In the genomic region with DNA sequence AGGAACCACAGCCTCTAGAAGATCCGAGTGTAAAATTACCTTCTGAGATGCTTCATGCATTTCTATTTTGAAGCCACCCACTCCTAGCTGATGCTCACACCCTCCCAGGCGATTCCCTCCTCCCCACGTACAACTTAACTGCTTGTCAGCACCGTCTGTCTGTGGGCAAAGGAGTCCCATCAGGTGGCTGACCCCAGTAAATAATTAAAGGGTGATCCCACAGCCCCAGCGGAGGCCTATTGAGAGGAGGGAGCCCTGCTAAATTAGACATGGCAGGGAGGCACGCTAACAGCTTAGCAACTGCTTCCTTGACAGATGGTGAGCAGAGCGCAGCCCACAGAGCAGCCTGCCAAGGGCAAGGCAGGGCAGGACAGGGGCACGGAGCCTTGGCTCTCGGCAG, we compare ENCODE assay signal across 9 mouse cellular contexts. TPM values are rescaled to one million over a fixed set of nuclear protein-coding genes. Genes with fewer than 3 reads are reported as not detected.
DNase-seq lines count a peak whose midpoint lies in the region; ATAC-seq lines count a peak whose summit lies in the region.
"Had no signal": no experiment of that assay in that cellular context is flagged by ENCODE, and none has a peak within 500 bp of the region (broad histone marks: within the 10 kb centered on the region; RNA-seq: fewer than 3 reads in every experiment).

No protein-coding gene starts in this region.

- no peaks in the 10 kb centered on the region for H3K27me3 ChIP-seq in heart, embryonic 13.5 days (replicated peaks)
- no peaks in the 10 kb centered on the region for H3K27me3 ChIP-seq in hindbrain, embryonic 14.5 days (ENCODE audit: control insufficient read depth, insufficient read depth, low read length)
- no peaks in the 10 kb centered on the region for H3K27me3 ChIP-seq in neural tube, embryonic 13.5 days
- H3K27me3 ChIP-seq: limb, embryonic 15.5 days had no signal

- H3K4me2 ChIP-seq in heart, embryonic 13.5 days: no peak overlapping the region
- H3K4me2 ChIP-seq in hindbrain, embryonic 14.5 days (replicated peaks): no peak overlapping the region
- H3K4me2 ChIP-seq in neural tube, embryonic 13.5 days: 0 out of 2 replicates have a peak overlapping the region, but pooled peaks have one; percentile 4
- H3K4me2 ChIP-seq: limb, embryonic 15.5 days had no signal

- no peaks in the 10 kb centered on the region for H3K36me3 ChIP-seq in heart, embryonic 13.5 days
- H3K36me3 ChIP-seq in hindbrain, embryonic 14.5 days (replicated peaks; ENCODE audit: control insufficient read depth, insufficient read depth): no peaks in the 10 kb centered on the region
- H3K36me3 ChIP-seq in neural tube, embryonic 13.5 days: no peaks in the 10 kb centered on the region
- H3K36me3 ChIP-seq: limb, embryonic 15.5 days had no signal

- ATAC-seq in heart, embryonic 13.5 days (ENCODE audit: extremely low read depth, insufficient number of reproducible peaks, low FRiP score, low TSS enrichment): no peak
- ATAC-seq in hindbrain, embryonic 14.5 days (ENCODE audit: low FRiP score): peak; percentile 74; the same call in 1 of the 2 replicates
- 0 out of 2 replicates have a peak, but pooled peaks have one; percentile 45 for ATAC-seq in neural tube, embryonic 13.5 days (ENCODE audit: low read depth)

- no peak for DNase-seq in heart, adult 18-20 months
- DNase-seq in cerebellum, postnatal 14 days: peak; percentile 61 to 71
- peak; percentile 46 for DNase-seq in hindbrain, embryonic 14.5 days (ENCODE audit: low spot score)
- no peak for DNase-seq in T-cell, adult 2 months (ENCODE audit: low spot score)
- no peak for DNase-seq in urinary bladder, adult 2 months (ENCODE audit: low spot score)
- no peak for DNase-seq in urinary bladder, postnatal 14 days (ENCODE audit: low spot score)

- peaks cover 62% of the 10 kb centered on the region for H3K4me1 ChIP-seq in heart, embryonic 13.5 days
- peaks cover 21% of the 10 kb centered on the region for H3K4me1 ChIP-seq in hindbrain, embryonic 14.5 days (replicated peaks; ENCODE audit: control insufficient read depth, insufficient read depth, low read length)
- H3K4me1 ChIP-seq in neural tube, embryonic 13.5 days (replicated peaks): peaks cover 74% of the 10 kb centered on the region

- H3K27ac ChIP-seq in heart, embryonic 13.5 days (replicated peaks): peak overlapping the region; percentile 37
- H3K27ac ChIP-seq in hindbrain, embryonic 14.5 days: 0 out of 2 replicates have a peak overlapping the region, but pooled peaks have one; percentile 12
- peak overlapping the region; percentile 52 for H3K27ac ChIP-seq in neural tube, embryonic 13.5 days (replicated peaks)
- H3K27ac ChIP-seq: limb, embryonic 15.5 days had no signal

- no peak overlapping the region for H3K4me3 ChIP-seq in heart, embryonic 13.5 days
- H3K4me3 ChIP-seq in hindbrain, embryonic 14.5 days (replicated peaks; ENCODE audit: low read length): no peak overlapping the region
- H3K4me3 ChIP-seq in neural tube, embryonic 13.5 days: no peak overlapping the region
- H3K4me3 ChIP-seq: limb, embryonic 15.5 days had no signal

- WGBS in heart, embryonic 13.5 days: 34% methylated on average over 9 of the region's 9 CpGs
- WGBS in hindbrain, embryonic 14.5 days: 6% methylated on average over 9 of the region's 9 CpGs
- 8% methylated on average over 9 of the region's 9 CpGs for WGBS in neural tube, embryonic 13.5 days

- H3K9ac ChIP-seq in heart, embryonic 13.5 days: peak overlapping the region; percentile 47; the same call in 1 of the 2 replicates
- no peak overlapping the region for H3K9ac ChIP-seq in hindbrain, embryonic 14.5 days
- peak overlapping the region; percentile 43 for H3K9ac ChIP-seq in neural tube, embryonic 13.5 days
- H3K9ac ChIP-seq: limb, embryonic 15.5 days had no signal

- H3K9me3 ChIP-seq in heart, embryonic 13.5 days: no peaks in the 10 kb centered on the region
- no peaks in the 10 kb centered on the region for H3K9me3 ChIP-seq in hindbrain, embryonic 14.5 days (ENCODE audit: control insufficient read depth, low read length)
- H3K9me3 ChIP-seq in neural tube, embryonic 13.5 days: no peaks in the 10 kb centered on the region
- H3K9me3 ChIP-seq: limb, embryonic 15.5 days had no signal

RNA-seq across cellular contexts. Expression of gene Ksr1, which starts 29.5 kb away (rescaled TPM):
- 2.2 and 2.4 TPM in 2 replicates for polyA plus RNA-seq in heart, embryonic 13.5 days (2015; fragmentation: Nextera tagmentation; extraction: Ambion mirVana)
- 1 to 10 TPM; 5.7 to 5.8 TPM for total RNA-seq in heart, adult 18-20 months (2021)
- polyA plus RNA-seq in hindbrain, embryonic 14.5 days (2014; fragmentation: Nextera tagmentation; extraction: Ambion mirVana): 7.7 and 9.9 TPM in 2 replicates
- polyA plus RNA-seq in neural tube, embryonic 13.5 days (2015; fragmentation: Nextera tagmentation; extraction: Ambion mirVana): 4.6 and 4.8 TPM in 2 replicates
- 12.2 and 16.4 TPM in 2 replicates for polyA plus RNA-seq in urinary bladder, adult 2 months (2012; rRNA removed)

Comparison
In these comparisons a context has a peak if more than half of its experiments do, and no peak if none do; other contexts are left out.
1. DNase-seq: peak in cerebellum, postnatal 14 days (2 of 2) and hindbrain, embryonic 14.5 days (single experiment); none in heart, adult 18-20 months (0 of 2), T-cell, adult 2 months (single experiment), urinary bladder, adult 2 months (single experiment) and urinary bladder, postnatal 14 days (single experiment).
2. Peak in every context shown above with its lines, with median percentiles within 50 percentile points of each other: H3K27ac ChIP-seq.